Mouse (Mus musculus): ENCODE data around the gene Gtf2f2. TPM values are rescaled to one million over a fixed set of nuclear protein-coding genes. Genes with fewer than 3 reads are reported as not detected.

The Gtf2f2 gene
- polyA plus RNA-seq, 1 experiment from 2014 or later: 40.3 TPM

- H3K4me1 ChIP-seq (replicated peaks; ENCODE audit: insufficient read depth, low read length): peaks cover 5% of the 10 kb centered on the region; the same call in 1 of the 2 replicates
- no peaks in the 10 kb centered on the region for H3K36me3 ChIP-seq (ENCODE audit: insufficient read depth, low read length)
- TF ChIP-seq CTCF (IDR thresholded peaks at IDR 0.05; ENCODE audit: low read depth): no peak
- DNase-seq (ENCODE audit: low spot score): no peak
- ATAC-seq (replicated peaks; ENCODE audit: low FRiP score, low read depth): no peak
- H3K4me3 ChIP-seq (replicated peaks; ENCODE audit: low read depth, low read length): no peak overlapping the region
- H3K27ac ChIP-seq: no peak overlapping the region
- no peak overlapping the region for H3K9ac ChIP-seq (ENCODE audit: low read depth, low read length)
- H3K4me2 ChIP-seq (ENCODE audit: low read length): no peak overlapping the region
- 80% methylated on average over 9 of the region's 9 CpGs for WGBS
- H3K9me3 ChIP-seq (replicated peaks; ENCODE audit: low read length): no peaks in the 10 kb centered on the region
- no peaks in the 10 kb centered on the region for H3K27me3 ChIP-seq (ENCODE audit: insufficient read depth, low read length)
These were observed 143.8 kb downstream of the Gtf2f2 start for GRCm38 (mm10) chr14:75866706-75867333.

- TF ChIP-seq CTCF (IDR thresholded peaks at IDR 0.05; ENCODE audit: low read depth): no peak
- Histone ChIP-seq H3K27me3 (ENCODE audit: insufficient read depth, low read length) (no peaks in the 10 kb centered on the region), H3K4me3 (replicated peaks; ENCODE audit: low read depth, low read length) (no peak overlapping the region), H3K9me3 (replicated peaks; ENCODE audit: low read length) (no peaks in the 10 kb centered on the region), H3K9ac (ENCODE audit: low read depth, low read length) (no peak overlapping the region), H3K4me1 (replicated peaks; ENCODE audit: insufficient read depth, low read length) (peaks cover 5% of the 10 kb centered on the region; the same call in 1 of the 2 replicates), H3K4me2 (ENCODE audit: low read length) (no peak overlapping the region), H3K27ac (peak overlapping the region; percentile 84), H3K36me3 (ENCODE audit: insufficient read depth, low read length) (no peaks in the 10 kb centered on the region)
- DNase-seq (ENCODE audit: low spot score) (peak; percentile 97), ATAC-seq (replicated peaks; ENCODE audit: low FRiP score, low read depth) (peak; percentile 95)
- 10% methylated on average over 7 of the region's 7 CpGs for WGBS
These were observed 146.9 kb downstream of the Gtf2f2 start for GRCm38 (mm10) chr14:75863549-75864409.

GRCm38 (mm10) chr14:75862701-75863100, 148.0 kb downstream of the Gtf2f2 start:
- 92% methylated on average over 6 of the region's 6 CpGs for WGBS
- ATAC-seq (replicated peaks; ENCODE audit: low FRiP score, low read depth) (no peak), DNase-seq (ENCODE audit: low spot score) (no peak)
- Histone ChIP-seq H3K4me3 (replicated peaks; ENCODE audit: low read depth, low read length) (no peak overlapping the region), H3K36me3 (ENCODE audit: insufficient read depth, low read length) (no peaks in the 10 kb centered on the region), H3K4me2 (ENCODE audit: low read length) (no peak overlapping the region), H3K9me3 (replicated peaks; ENCODE audit: low read length) (no peaks in the 10 kb centered on the region), H3K27me3 (ENCODE audit: insufficient read depth, low read length) (no peaks in the 10 kb centered on the region), H3K4me1 (replicated peaks; ENCODE audit: insufficient read depth, low read length) (peaks cover 5% of the 10 kb centered on the region; the same call in 1 of the 2 replicates), H3K9ac (ENCODE audit: low read depth, low read length) (no peak overlapping the region), H3K27ac (peak overlapping the region; percentile 84; the same call in 1 of the 2 replicates)
- no peak for TF ChIP-seq CTCF (IDR thresholded peaks at IDR 0.05; ENCODE audit: low read depth)

- H3K27me3 ChIP-seq (ENCODE audit: insufficient read depth, low read length): no peaks in the 10 kb centered on the region
- no peak overlapping the region for H3K4me3 ChIP-seq (replicated peaks; ENCODE audit: low read depth, low read length)
- no peak overlapping the region for H3K27ac ChIP-seq
- H3K9ac ChIP-seq (ENCODE audit: low read depth, low read length): no peak overlapping the region
- 0 out of 2 replicates have a peak, but pooled peaks have one; percentile 28 for TF ChIP-seq CTCF (IDR thresholded peaks at IDR 0.05; ENCODE audit: low read depth)
- DNase-seq (ENCODE audit: low spot score): no peak
- H3K36me3 ChIP-seq (ENCODE audit: insufficient read depth, low read length): no peaks in the 10 kb centered on the region
- H3K4me2 ChIP-seq (ENCODE audit: low read length): no peak overlapping the region
- no peaks in the 10 kb centered on the region for H3K9me3 ChIP-seq (replicated peaks; ENCODE audit: low read length)
- ATAC-seq (replicated peaks; ENCODE audit: low FRiP score, low read depth): no peak
- peaks cover 5% of the 10 kb centered on the region; the same call in 1 of the 2 replicates for H3K4me1 ChIP-seq (replicated peaks; ENCODE audit: insufficient read depth, low read length)
- 75% methylated on average over 2 of the region's 2 CpGs for WGBS
These were observed 151.0 kb downstream of the Gtf2f2 start for GRCm38 (mm10) chr14:75859619-75860018.

- DNase-seq (ENCODE audit: low spot score): no peak
- Histone ChIP-seq H3K36me3 (ENCODE audit: insufficient read depth, low read length) (no peaks in the 10 kb centered on the region), H3K9me3 (replicated peaks; ENCODE audit: low read length) (no peaks in the 10 kb centered on the region), H3K27ac (no peak overlapping the region), H3K27me3 (ENCODE audit: insufficient read depth, low read length) (no peaks in the 10 kb centered on the region), H3K4me1 (replicated peaks; ENCODE audit: insufficient read depth, low read length) (no peaks in the 10 kb centered on the region), H3K9ac (ENCODE audit: low read depth, low read length) (no peak overlapping the region), H3K4me2 (ENCODE audit: low read length) (no peak overlapping the region), H3K4me3 (replicated peaks; ENCODE audit: low read depth, low read length) (no peak overlapping the region)
- TF ChIP-seq CTCF (IDR thresholded peaks at IDR 0.05; ENCODE audit: low read depth): no peak
- no peak for ATAC-seq (replicated peaks; ENCODE audit: low FRiP score, low read depth)
- 56% methylated on average over 2 of the region's 2 CpGs for WGBS
These were observed 152.5 kb downstream of the Gtf2f2 start for GRCm38 (mm10) chr14:75858181-75858580.

GRCm38 (mm10) chr14:75855263-75855992, 155.2 kb downstream of the Gtf2f2 start:
- no peaks in the 10 kb centered on the region for H3K9me3 ChIP-seq (replicated peaks; ENCODE audit: low read length)
- H3K36me3 ChIP-seq (ENCODE audit: insufficient read depth, low read length): peaks cover 8% of the 10 kb centered on the region; the same call in 1 of the 2 replicates
- H3K27ac ChIP-seq: no peak overlapping the region
- WGBS: 32% methylated on average over 17 of the region's 17 CpGs
- no peak overlapping the region for H3K4me3 ChIP-seq (replicated peaks; ENCODE audit: low read depth, low read length)
- TF ChIP-seq CTCF (IDR thresholded peaks at IDR 0.05; ENCODE audit: low read depth): no peak
- no peaks in the 10 kb centered on the region for H3K27me3 ChIP-seq (ENCODE audit: insufficient read depth, low read length)
- H3K4me1 ChIP-seq (replicated peaks; ENCODE audit: insufficient read depth, low read length): no peaks in the 10 kb centered on the region
- no peak for DNase-seq (ENCODE audit: low spot score)
- no peak overlapping the region for H3K4me2 ChIP-seq (ENCODE audit: low read length)
- ATAC-seq (replicated peaks; ENCODE audit: low FRiP score, low read depth): no peak
- 0 out of 2 replicates have a peak overlapping the region, but pooled peaks have one; percentile 8 for H3K9ac ChIP-seq (ENCODE audit: low read depth, low read length)

Measured in kidney, postnatal 0 days (tissue).